Mouse (Mus musculus) olfactory bulb, adult 2 months (tissue): ENCODE measurements around the gene Gm15056. TPM values are rescaled to one million over a fixed set of nuclear protein-coding genes. Genes with fewer than 3 reads are reported as not detected.

ENCODE experiments used
- H3K27ac ChIP-seq: fragments of 200-500 bp; 2 replicates; pipeline ENCODE4 v1.5.1; 2012; ENCODE audit warnings: low read depth, low read length; ENCODE audit not compliant: insufficient read depth
- H3K4me1 ChIP-seq: fragments of 200-500 bp; 2 replicates; pipeline ENCODE4 v1.6.1; 2012; ENCODE audit warnings: low read length; ENCODE audit not compliant: control insufficient read depth, insufficient read depth
- H3K4me3 ChIP-seq: fragments of 200-500 bp; 2 replicates; pipeline ENCODE4 v1.5.1; 2012; ENCODE audit warnings: mild to moderate bottlenecking, low read depth, low read length, moderate library complexity; ENCODE audit not compliant: insufficient read depth
- CTCF ChIP-seq: fragments of 200-500 bp; IDR thresholded peaks from 2 replicates; pipeline ENCODE4 v1.5.1; 2012; ENCODE audit warnings: low read depth, mild to moderate bottlenecking, low read length, moderate library complexity; ENCODE audit not compliant: insufficient read depth
- POLR2A ChIP-seq: fragments of 200-500 bp; IDR thresholded peaks from 2 replicates; pipeline ENCODE4 v1.6.1; 2012; ENCODE audit warnings: mild to moderate bottlenecking, low read depth, low read length, moderate library complexity; ENCODE audit not compliant: insufficient read depth
- whole genome bisulfite sequencing: fragments of 180-500 bp; shearing (Covaris S2); methylation state at CpG from one replicate; pipeline ENCODE4 v1.1.7; 2018; 5-methylcytosine and 5-hydroxymethylcytosine counted together
- polyA plus RNA-seq: library from polyadenylated mRNA; stranded (reverse); fragments of >200 nt; gene quantifications from 2 replicates; pipeline ENCODE4 v1.2.4, GENCODE M21; 2012; ENCODE audit warnings: low replicate concordance; ENCODE audit not compliant: missing spikeins, insufficient read depth, insufficient read length

Gm15056 gene
- not detected in 2 replicates for polyA plus RNA-seq

- Histone ChIP-seq H3K4me1 (no peaks in the 10 kb centered on the region), H3K4me3 (no peak within 1 kb of the TSS), H3K27ac (no peak within 1 kb of the TSS)
- 49% methylated on average over 2 of the region's 2 CpGs for WGBS
- TF ChIP-seq POLR2A (no peak), CTCF (no peak)
Observed at GRCm38 (mm10) chr8:20902527-20902926, at the start of gene Gm15056. Gene Gm15056, minus strand, starts transcription at chr8:20902627.

DNA sequence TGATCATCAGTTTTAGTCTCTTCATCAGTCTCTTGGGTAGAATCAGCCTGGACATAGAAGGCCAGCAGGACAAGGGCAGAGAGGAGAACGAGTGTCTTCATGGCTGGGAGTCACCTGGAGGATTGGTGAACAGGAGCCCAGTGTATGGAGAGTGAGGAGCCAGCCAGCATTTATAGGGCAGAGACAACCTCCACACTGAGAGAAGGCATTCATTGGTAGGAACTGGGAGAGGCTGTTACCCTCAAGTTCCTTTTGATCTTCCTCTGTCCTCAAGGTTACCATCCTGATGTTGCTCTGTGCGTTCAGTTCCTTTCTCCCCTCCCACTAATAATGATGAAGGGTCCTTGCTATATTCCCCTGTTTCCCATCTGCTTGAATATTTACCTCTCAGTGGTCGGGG, 42.2 kb upstream of the Gm15056 start, which contains the start of gene AY761185:
Gene AY761185, minus strand, starts transcription at position 101 of the 400 bp plus-strand sequence.
- H3K27ac ChIP-seq: no peak within 1 kb of the TSS
- no peak within 1 kb of the TSS for H3K4me3 ChIP-seq
- WGBS: 73% methylated on average over 3 of the region's 3 CpGs
- H3K4me1 ChIP-seq: no peaks in the 10 kb centered on the region
- no peak for TF ChIP-seq CTCF
- TF ChIP-seq POLR2A: no peak

GRCm38 (mm10) chr8:20921971-20922370, 19.5 kb upstream of the Gm15056 start, which contains the start of gene Gm6040:
Gene Gm6040, minus strand, starts transcription at chr8:20922071.
- no peak within 1 kb of the TSS for H3K27ac ChIP-seq
- no peaks in the 10 kb centered on the region for H3K4me1 ChIP-seq
- 76% methylated on average over 3 of the region's 3 CpGs for WGBS
- H3K4me3 ChIP-seq: no peak within 1 kb of the TSS
- TF ChIP-seq CTCF (no peak), POLR2A (no peak)

DNA sequence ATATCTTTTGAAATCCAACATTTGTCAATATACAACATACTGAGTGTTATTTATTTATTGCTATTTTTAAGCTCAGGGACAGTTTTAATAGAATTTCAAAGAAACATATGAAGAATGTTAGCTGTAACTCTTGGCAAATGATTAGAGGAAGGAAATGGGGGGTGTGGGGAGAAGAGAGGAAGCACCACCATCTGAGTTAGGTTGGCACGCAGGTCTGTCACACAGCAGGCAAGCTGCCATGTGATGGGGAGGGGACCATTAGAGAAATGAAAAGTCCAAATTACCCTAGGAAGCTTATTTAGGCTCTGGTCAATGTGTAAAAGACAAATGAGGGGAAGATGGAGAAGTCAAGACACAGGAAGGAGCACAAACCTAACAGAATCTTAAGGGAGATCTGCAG, 9.9 kb upstream of the Gm15056 start:
- Histone ChIP-seq H3K4me1 (no peaks in the 10 kb centered on the region), H3K4me3 (no peak overlapping the region), H3K27ac (no peak overlapping the region)
- no peak for TF ChIP-seq POLR2A
- TF ChIP-seq CTCF: no peak
- WGBS: 86% methylated on average over 1 of the region's 1 CpGs

DNA sequence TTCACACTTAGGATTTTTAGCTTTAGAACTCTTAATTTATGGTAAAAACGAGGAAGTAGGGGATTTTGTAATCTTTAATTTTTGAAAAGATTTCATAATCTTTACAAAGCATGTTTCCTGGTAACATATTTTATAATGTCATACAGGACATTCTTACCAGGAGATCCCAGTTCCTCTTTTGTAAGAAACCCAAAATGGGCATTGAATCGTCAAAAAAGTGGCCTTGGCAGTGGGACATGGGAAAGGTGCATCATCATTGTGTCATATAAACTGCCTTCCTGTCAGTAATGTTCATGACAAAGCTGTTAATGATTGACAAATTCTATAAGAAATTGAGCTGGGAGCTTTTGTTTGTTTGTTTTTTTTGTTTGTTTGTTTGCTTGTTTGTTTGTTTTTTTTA, 5.8 kb upstream of the Gm15056 start:
- Histone ChIP-seq H3K4me1 (no peaks in the 10 kb centered on the region), H3K4me3 (no peak overlapping the region), H3K27ac (no peak overlapping the region)
- no peak for TF ChIP-seq POLR2A
- no peak for TF ChIP-seq CTCF
- 53% methylated on average over 2 of the region's 2 CpGs for WGBS

DNA sequence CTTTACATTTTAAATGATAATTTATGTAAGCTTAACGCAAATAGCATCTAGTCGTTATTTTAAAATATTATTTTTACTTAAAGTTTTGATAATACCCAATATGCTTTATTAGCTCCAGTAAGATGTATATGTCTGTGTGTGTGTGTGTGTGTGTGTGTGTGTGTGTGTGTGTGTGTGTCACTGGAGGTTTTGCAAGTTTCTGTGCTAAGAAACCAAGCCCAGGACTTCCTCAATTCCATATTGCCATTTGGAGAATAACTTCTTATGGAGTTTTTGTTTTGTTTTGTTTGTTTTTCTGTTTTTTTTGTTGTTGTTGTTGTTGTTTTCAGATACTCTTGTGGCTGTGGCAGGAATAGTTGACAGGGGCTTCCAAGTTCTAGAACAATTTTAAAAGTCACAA, 4.7 kb upstream of the Gm15056 start:
- WGBS: 90% methylated on average over 2 of the region's 2 CpGs
- no peak overlapping the region for H3K4me3 ChIP-seq
- no peak for TF ChIP-seq POLR2A
- no peak for TF ChIP-seq CTCF
- no peaks in the 10 kb centered on the region for H3K4me1 ChIP-seq
- H3K27ac ChIP-seq: no peak overlapping the region

DNA sequence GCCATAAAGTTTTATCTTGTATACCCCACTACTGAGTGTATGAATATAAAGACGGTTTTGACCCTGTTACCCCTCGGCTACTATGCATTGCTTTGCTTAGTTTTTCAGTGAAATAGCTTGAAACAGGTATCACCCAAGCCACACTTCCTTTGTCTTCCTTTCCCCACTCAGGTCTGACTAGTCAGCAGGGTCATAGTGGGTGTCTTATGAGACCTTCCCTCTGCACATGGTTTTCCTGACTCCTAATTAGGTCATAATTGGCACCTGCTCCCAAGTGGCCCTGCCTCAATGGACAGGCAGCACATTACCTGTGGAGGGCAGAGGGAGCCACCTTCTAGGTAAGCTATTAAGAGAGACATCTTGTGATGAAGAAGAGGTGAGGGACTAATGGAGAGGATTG, 10.1 kb downstream of the Gm15056 start, which contains the start of gene Defb33:
Gene Defb33, plus strand, starts transcription at position 301 of the 400 bp plus-strand sequence.
- Histone ChIP-seq H3K4me1 (no peaks in the 10 kb centered on the region), H3K27ac (no peak within 1 kb of the TSS), H3K4me3 (no peak within 1 kb of the TSS)
- WGBS: 89% methylated on average over 2 of the region's 2 CpGs
- TF ChIP-seq CTCF (no peak), POLR2A (no peak)

- H3K4me3 ChIP-seq: no peak overlapping the region
- 51% methylated on average over 6 of the region's 6 CpGs for WGBS
- no peaks in the 10 kb centered on the region for H3K4me1 ChIP-seq
- no peak overlapping the region for H3K27ac ChIP-seq
- no peak for TF ChIP-seq POLR2A
- no peak for TF ChIP-seq CTCF
Observed at GRCm38 (mm10) chr8:20874608-20875007, 27.8 kb downstream of the Gm15056 start.

Other genes starting within 250 kb of the Gm15056 start
- gene Defb33, start 10.0 kb downstream of the Gm15056 start, polyA plus RNA-seq: not detected in 2 replicates
- gene Gm6040, start 19.4 kb upstream of the Gm15056 start, polyA plus RNA-seq: not detected in 2 replicates
- not detected in 2 replicates for gene AY761185, start 42.1 kb upstream of the Gm15056 start, polyA plus RNA-seq
- gene Defa21, start 122.9 kb upstream of the Gm15056 start, polyA plus RNA-seq: not detected in 2 replicates
- gene Defa23, start 152.4 kb upstream of the Gm15056 start, polyA plus RNA-seq: not detected in 2 replicates
- not detected in 2 replicates for gene Defa35, start 162.4 kb upstream of the Gm15056 start, polyA plus RNA-seq
- not detected in 2 replicates for gene Defa25, start 181.8 kb upstream of the Gm15056 start, polyA plus RNA-seq
- not detected in 2 replicates for gene Gm14851, start 193.4 kb upstream of the Gm15056 start, polyA plus RNA-seq
- not detected in 2 replicates for gene Defa30, start 232.0 kb upstream of the Gm15056 start, polyA plus RNA-seq